Mouse (Mus musculus) liver, embryonic 16.5 days (tissue): Measurements from ENCODE around the gene Pde6b. TPM values are rescaled to one million over a fixed set of nuclear protein-coding genes. Genes with fewer than 3 reads are reported as not detected.

Source experiments
- ATAC-seq: fragments of 200-750 bp; cut with Nextera tagmentation; 2 replicates; pipeline ENCODE4 v1.8.0; 2017; ENCODE audit warnings: low read depth, mild to moderate bottlenecking, moderate number of reproducible peaks, moderate library complexity
- H3K27ac ChIP-seq: fragments of 300-500 bp; sonication (generic); 2 replicates; pipeline ENCODE4 v1.5.1; 2014; ENCODE audit warnings: mild to moderate bottlenecking, low read length
- H3K27me3 ChIP-seq: fragments of 300-500 bp; sonication (generic); 2 replicates; pipeline ENCODE4 v1.6.1; 2014; ENCODE audit warnings: low read depth, low read length, mixed read lengths; ENCODE audit not compliant: control insufficient read depth, insufficient read depth
- H3K36me3 ChIP-seq: fragments of 300-500 bp; sonication (generic); 2 replicates; pipeline ENCODE4 v1.6.1; 2014; ENCODE audit warnings: mild to moderate bottlenecking; ENCODE audit not compliant: control insufficient read depth, insufficient read depth
- H3K4me1 ChIP-seq: fragments of 300-500 bp; sonication (generic); 2 replicates; pipeline ENCODE4 v1.6.1; 2014; ENCODE audit warnings: low read depth, low read length, mixed read lengths; ENCODE audit not compliant: control insufficient read depth
- H3K4me2 ChIP-seq: fragments of 300-500 bp; sonication (generic); 2 replicates; pipeline ENCODE4 v1.6.1; 2014; ENCODE audit warnings: low read depth, low read length, mixed read lengths
- H3K4me3 ChIP-seq: fragments of 300-500 bp; sonication (generic); 2 replicates; pipeline ENCODE4 v1.5.1; 2014; ENCODE audit warnings: low read depth, mild to moderate bottlenecking, low read length
- H3K9ac ChIP-seq: fragments of 300-500 bp; sonication (generic); 2 replicates; pipeline ENCODE4 v1.6.1; 2014; ENCODE audit warnings: low read depth, low read length
- H3K9me3 ChIP-seq: fragments of 300-500 bp; sonication (generic); replicated peaks from 2 replicates; pipeline ENCODE4 v1.6.1; 2016; ENCODE audit warnings: low read length; ENCODE audit not compliant: control insufficient read depth
- WGBS: fragments of 180-500 bp; shearing (Covaris S2); extraction: QIAGEN DNeasy Blood & Tissue Kit; methylation state at CpG from one replicate; pipeline ENCODE4 v1.1.7; 2014; ENCODE audit not compliant: insufficient replicate concordance; 5-methylcytosine and 5-hydroxymethylcytosine counted together
- polyA plus RNA-seq: library from polyadenylated mRNA; unstranded; fragments of >200 nt; fragmentation: Nextera tagmentation; extraction: Ambion mirVana; gene quantifications from 2 replicates; pipeline ENCODE4 v1.2.1, GENCODE M21; 2015

Gene Pde6b
- 0.16 TPM in 1 of 2 replicates, not detected in the other for polyA plus RNA-seq

DNA sequence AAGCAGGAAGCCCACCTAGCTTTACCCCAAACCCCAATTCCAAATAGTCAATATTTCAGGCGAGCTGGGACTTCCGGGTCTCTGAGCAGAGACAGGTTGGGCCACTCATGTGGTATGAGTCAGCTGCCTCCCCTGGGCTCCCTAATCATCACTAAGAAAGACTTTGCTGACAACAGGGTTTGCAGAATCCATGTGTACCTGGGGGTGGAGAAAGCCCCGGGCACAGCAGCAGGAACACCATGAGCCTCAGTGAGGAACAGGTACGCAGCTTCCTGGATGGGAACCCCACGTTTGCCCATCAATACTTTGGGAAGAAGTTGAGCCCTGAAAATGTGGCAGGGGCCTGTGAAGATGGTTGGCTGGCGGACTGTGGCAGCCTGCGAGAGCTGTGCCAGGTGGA, at the start of gene Pde6b:
Gene Pde6b, plus strand, starts transcription at position 191 of the 400 bp plus-strand sequence.
- WGBS, result 48% methylated on average over 7 of the region's 7 CpGs
- Histone ChIP-seq H3K36me3 (no peaks in the 10 kb centered on the region), H3K9ac (no peak within 1 kb of the TSS), H3K4me3 (no peak within 1 kb of the TSS), H3K27ac (no peak within 1 kb of the TSS), H3K27me3 (no peaks in the 10 kb centered on the region; the same call in 1 of the 2 replicates), H3K4me2 (no peak within 1 kb of the TSS), H3K4me1 (no peaks in the 10 kb centered on the region), H3K9me3 (no peaks in the 10 kb centered on the region)
- ATAC-seq, result no peak

DNA sequence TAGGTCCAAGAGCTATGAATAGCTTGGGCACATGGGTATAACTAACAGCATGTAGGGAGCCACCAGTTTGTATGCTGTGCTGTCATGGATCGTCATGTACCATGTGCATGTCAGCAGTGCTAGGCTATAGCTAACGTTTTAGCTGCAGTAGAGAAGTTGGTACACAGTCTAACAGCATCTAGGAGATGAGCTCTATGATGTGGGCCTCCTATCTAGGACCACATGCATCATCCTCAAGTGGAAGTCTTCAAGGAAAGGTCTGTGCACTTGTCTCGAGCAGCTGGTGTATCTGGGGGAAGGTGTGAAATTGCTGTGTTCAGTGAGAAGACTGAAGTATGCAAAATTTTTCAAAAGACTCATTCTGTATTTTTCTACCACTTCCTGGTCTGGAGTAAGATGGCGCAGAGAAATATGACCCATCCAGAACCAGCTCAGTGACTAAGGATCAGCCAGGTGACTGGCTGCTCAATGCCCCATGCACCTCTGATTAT, 44.5 kb upstream of the Pde6b start:
- Histone ChIP-seq H3K9me3 (no peaks in the 10 kb centered on the region), H3K4me2 (no peak overlapping the region), H3K4me3 (no peak overlapping the region), H3K4me1 (no peaks in the 10 kb centered on the region; the same call in 1 of the 2 replicates), H3K27ac (no peak overlapping the region), H3K36me3 (0 out of 2 replicates have a peak, but pooled peaks cover 3% of the 10 kb centered on the region), H3K27me3 (no peaks in the 10 kb centered on the region), H3K9ac (no peak overlapping the region)
- WGBS, result 75% methylated on average over 4 of the region's 4 CpGs
- no peak for ATAC-seq

DNA sequence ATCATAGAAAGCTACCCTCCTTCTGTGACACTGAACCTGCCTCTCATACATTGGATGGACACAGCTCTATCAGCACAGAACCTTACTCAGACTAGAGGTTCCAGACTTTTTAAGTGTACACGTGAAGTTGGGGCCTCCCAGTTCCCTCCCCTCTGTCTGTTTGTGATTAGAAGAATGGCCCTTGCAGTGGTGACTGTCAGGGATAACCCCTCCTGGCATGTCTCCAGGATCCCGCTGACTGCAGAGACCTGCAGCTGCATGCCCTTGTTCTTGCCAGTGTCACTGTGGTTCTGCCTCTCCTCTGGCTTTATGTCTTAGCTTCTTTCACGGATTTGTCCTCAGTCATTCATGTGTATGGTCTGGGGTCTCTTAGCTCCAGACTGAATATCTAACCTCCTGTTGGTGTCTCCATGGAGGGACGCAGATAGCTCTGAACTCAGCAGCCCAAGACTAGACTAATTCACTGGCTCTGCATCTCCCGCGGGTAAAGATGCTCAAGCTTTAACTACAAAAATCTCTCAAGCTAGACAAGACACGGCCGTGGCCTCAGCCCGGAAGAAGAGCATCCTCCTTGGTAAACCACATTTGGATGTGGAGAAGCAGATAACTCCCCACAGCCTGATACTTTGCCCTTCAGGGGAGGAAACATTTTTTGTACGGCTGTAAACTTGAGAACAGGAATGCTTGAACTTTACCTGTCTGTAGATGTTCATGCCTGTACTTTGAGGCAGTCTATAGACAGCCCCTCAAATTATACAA, 42.7 kb upstream of the Pde6b start:
- Histone ChIP-seq H3K4me1 (no peaks in the 10 kb centered on the region; the same call in 1 of the 2 replicates), H3K4me2 (no peak overlapping the region), H3K9ac (no peak overlapping the region), H3K27me3 (no peaks in the 10 kb centered on the region), H3K36me3 (no peaks in the 10 kb centered on the region), H3K4me3 (no peak overlapping the region), H3K9me3 (no peaks in the 10 kb centered on the region), H3K27ac (no peak overlapping the region)
- peak; percentile 47; the same call in 1 of the 2 replicates for ATAC-seq
- 27% methylated on average over 10 of the region's 10 CpGs for WGBS

DNA sequence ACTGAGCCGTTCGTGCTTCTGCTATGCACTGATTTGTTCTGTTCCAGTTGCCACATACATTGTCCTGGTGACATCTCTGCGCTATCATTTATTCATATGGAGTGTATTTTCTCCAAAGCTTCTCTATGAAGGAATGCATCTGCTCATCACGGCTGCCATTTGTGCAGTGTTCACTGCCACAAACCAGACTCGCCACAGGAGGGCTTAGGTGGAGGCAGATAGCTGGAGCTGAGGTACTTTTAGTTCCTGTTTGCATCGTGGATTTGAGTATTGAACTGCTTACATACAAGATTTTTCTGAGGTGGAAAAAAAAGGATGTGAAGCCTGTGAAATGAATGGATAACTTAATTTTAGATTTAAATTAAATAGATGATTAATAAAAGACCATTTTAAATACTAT, 40.3 kb upstream of the Pde6b start:
- no peak for ATAC-seq
- WGBS, result 68% methylated on average over 6 of the region's 6 CpGs
- H3K4me3 ChIP-seq, result no peak overlapping the region
- H3K4me2 ChIP-seq, result no peak overlapping the region
- H3K9me3 ChIP-seq, result no peaks in the 10 kb centered on the region
- H3K36me3 ChIP-seq, result no peaks in the 10 kb centered on the region
- H3K27me3 ChIP-seq, result no peaks in the 10 kb centered on the region
- H3K4me1 ChIP-seq, result no peaks in the 10 kb centered on the region; the same call in 1 of the 2 replicates
- no peak overlapping the region for H3K27ac ChIP-seq
- no peak overlapping the region for H3K9ac ChIP-seq

DNA sequence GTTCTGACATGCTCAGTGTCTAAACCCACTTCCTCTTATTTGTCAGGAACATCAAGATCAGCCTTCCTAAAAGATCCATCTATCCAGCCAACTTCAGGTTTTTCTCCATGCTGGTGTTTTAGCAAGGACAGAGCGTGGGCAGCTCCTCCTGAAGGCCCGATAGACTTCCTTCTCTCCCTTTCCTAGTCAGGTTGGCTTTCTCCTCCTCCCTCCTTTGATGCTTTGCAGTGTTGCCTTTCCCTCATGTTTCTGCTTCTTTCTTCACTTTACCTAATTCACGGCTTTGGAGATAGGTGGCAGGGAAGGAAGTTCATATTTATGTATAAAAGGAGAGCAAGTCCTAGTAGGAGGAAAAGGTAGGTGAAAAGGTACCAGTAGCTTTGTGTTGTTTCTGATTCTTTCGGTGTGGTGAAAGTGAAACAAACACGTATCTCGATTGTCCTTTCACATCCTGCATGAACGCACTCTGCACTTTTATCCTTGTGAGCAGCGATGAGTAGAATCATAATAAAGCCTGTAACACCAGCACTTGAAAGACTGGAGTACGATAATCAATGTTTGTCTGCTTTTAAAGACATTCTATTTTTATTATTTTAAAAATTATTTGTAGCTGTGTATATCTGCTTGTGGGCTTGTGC, 38.6 kb upstream of the Pde6b start:
- no peak overlapping the region for H3K4me3 ChIP-seq
- H3K9ac ChIP-seq, result no peak overlapping the region
- no peak for ATAC-seq
- H3K4me2 ChIP-seq, result no peak overlapping the region
- H3K9me3 ChIP-seq, result no peaks in the 10 kb centered on the region
- no peaks in the 10 kb centered on the region for H3K27me3 ChIP-seq
- no peaks in the 10 kb centered on the region for H3K36me3 ChIP-seq
- no peaks in the 10 kb centered on the region; the same call in 1 of the 2 replicates for H3K4me1 ChIP-seq
- WGBS, result 77% methylated on average over 9 of the region's 9 CpGs
- H3K27ac ChIP-seq, result no peak overlapping the region

DNA sequence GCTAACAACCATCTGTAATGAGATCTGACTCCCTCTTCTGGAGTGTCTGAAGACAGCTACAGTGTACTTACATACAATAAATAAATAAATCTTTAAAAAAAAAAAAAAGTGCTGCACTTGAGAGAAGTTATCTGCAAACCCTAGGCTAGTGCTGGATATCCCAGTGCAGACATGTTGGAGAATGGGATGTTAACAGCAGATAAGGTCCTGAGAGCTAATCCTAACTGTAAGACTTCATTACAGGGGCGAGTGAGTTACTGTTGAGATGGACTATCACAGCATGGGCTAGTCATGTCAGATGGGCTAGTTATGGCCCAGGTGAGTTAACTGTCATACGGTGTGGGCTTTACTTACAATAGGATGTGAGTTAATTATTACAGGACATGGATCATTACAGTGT, 34.1 kb upstream of the Pde6b start:
- Histone ChIP-seq H3K36me3 (no peaks in the 10 kb centered on the region), H3K4me3 (no peak overlapping the region), H3K27me3 (no peaks in the 10 kb centered on the region), H3K4me1 (no peaks in the 10 kb centered on the region), H3K9me3 (no peaks in the 10 kb centered on the region), H3K9ac (no peak overlapping the region), H3K4me2 (no peak overlapping the region), H3K27ac (no peak overlapping the region)
- 41% methylated on average over 2 of the region's 2 CpGs for WGBS
- no peak for ATAC-seq

DNA sequence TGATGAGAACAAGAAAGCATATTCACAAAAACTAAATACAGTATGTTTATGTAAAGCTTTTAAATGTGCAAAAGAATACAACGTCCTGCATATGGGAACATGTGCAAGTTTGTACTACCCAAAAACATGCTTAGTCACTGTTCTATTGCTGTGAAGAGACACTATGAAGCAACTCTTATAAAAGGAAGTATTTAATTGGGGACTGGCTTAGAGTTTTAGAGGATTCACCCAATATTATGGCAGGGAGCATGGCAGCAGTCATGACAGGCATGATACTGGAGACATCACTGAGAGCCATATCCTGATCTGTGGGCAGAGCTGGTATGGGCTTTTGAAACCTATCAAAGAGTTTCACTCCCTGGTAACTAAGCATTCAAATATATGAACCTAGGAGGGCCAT, 30.3 kb upstream of the Pde6b start:
- no peaks in the 10 kb centered on the region for H3K4me1 ChIP-seq
- WGBS, result 65% methylated on average over 1 of the region's 1 CpGs
- H3K4me3 ChIP-seq, result no peak overlapping the region
- no peak overlapping the region for H3K4me2 ChIP-seq
- no peak overlapping the region for H3K9ac ChIP-seq
- no peaks in the 10 kb centered on the region for H3K27me3 ChIP-seq
- no peaks in the 10 kb centered on the region for H3K36me3 ChIP-seq
- no peaks in the 10 kb centered on the region for H3K9me3 ChIP-seq
- ATAC-seq, result no peak
- H3K27ac ChIP-seq, result no peak overlapping the region

DNA sequence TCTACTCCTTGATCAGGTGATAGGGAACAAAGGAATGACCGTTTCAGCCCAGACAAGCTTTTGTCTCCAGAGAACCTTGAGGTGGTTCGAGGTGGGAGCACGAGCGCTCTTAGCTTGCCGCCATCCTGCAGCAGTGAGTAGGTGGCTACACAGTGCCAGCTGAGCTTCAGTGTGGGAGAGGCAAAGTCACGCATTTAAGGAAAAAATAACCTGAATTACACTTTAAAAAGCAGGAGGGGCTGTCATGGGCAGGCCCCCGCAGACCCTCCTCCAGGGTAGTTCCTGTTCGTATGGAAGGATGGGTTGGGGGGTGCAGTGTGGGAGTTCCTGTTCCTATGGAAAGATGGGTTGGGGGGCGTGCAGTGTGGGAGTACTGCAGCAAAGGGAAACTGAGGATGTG, 28.7 kb upstream of the Pde6b start:
- no peaks in the 10 kb centered on the region for H3K9me3 ChIP-seq
- H3K4me2 ChIP-seq, result no peak overlapping the region
- no peaks in the 10 kb centered on the region for H3K36me3 ChIP-seq
- 77% methylated on average over 9 of the region's 9 CpGs for WGBS
- no peak overlapping the region for H3K9ac ChIP-seq
- no peak overlapping the region for H3K4me3 ChIP-seq
- peaks cover 9% of the 10 kb centered on the region for H3K27me3 ChIP-seq
- no peak overlapping the region for H3K27ac ChIP-seq
- no peak for ATAC-seq
- no peaks in the 10 kb centered on the region for H3K4me1 ChIP-seq

DNA sequence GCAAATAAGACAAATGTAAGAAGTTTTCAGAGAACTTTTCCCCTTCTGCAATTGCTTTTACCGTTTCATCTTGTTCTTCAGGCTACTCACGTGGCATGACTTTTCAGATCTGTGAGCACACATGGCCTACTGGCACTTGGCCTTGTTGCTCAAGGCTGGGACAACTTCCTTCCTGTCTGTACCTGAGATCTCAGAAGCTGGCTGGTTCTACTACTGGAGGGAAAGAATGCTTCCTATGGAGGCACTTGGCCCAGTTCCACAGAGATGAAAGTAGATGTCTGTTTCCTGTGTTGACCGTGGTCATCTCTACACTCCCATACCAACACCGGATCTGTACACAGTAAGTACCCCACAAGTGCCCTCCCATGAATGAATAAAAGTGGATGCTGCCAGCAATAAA, 28.0 kb upstream of the Pde6b start:
- Histone ChIP-seq H3K4me3 (no peak overlapping the region), H3K4me2 (no peak overlapping the region), H3K4me1 (no peaks in the 10 kb centered on the region), H3K36me3 (no peaks in the 10 kb centered on the region), H3K9me3 (no peaks in the 10 kb centered on the region), H3K27me3 (peaks cover 16% of the 10 kb centered on the region), H3K9ac (no peak overlapping the region), H3K27ac (no peak overlapping the region)
- WGBS, result 50% methylated on average over 4 of the region's 4 CpGs
- no peak for ATAC-seq
